Mouse (Mus musculus) bone marrow macrophage, adult 2 months (primary cell): ENCODE measurements around the gene Unc5a.

ENCODE experiments used
- CTCF ChIP-seq: IDR thresholded peaks from 2 replicates; pipeline ENCODE4 v1.5.1; 2012; ENCODE audit warnings: low read depth, mild to moderate bottlenecking, low read length, moderate library complexity
- POLR2A ChIP-seq: IDR thresholded peaks from 2 replicates; pipeline ENCODE4 v1.6.1; 2012; ENCODE audit warnings: mild to moderate bottlenecking, low read depth, low read length, borderline replicate concordance

DNA sequence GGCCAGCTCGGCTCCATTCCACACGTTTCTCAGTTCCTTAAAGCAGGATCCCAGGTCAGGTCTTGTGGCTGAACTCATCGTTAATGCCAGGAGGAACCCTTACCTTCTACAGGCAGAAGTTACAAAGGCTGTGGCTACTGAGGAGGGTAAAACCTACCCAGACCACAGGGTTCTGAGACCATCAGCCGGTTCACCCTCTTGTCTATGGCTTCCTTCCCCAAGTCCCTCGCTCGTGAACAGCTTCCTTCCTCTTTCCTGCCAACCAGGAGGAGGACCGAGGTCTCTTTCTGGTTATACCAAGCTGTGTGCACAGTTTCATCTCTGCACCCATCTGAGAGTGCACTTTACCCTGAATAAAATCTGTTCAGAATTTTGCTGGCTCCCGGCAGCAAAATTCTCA is 30.3 kb upstream of the Unc5a start:
- TF ChIP-seq POLR2A (no peak), CTCF (no peak)
